Mouse (Mus musculus) cortical plate, adult 2 months (tissue): ENCODE results near the gene Srgap1.

ENCODE experiments used
- CTCF ChIP-seq: fragments of 200-500 bp; IDR thresholded peaks from 2 replicates; pipeline ENCODE4 v1.5.1; 2011; ENCODE audit warnings: mild to moderate bottlenecking, control low read depth, low read length; ENCODE audit not compliant: insufficient read depth; ENCODE audit errors: extremely low read depth
- POLR2A ChIP-seq: fragments of 200-500 bp; IDR thresholded peaks from 2 replicates; pipeline ENCODE4 v1.6.1; 2011; ENCODE audit warnings: mild to moderate bottlenecking, low read length, control low read depth; ENCODE audit not compliant: insufficient read depth; ENCODE audit errors: extremely low read depth

GRCm38 (mm10) chr10:122018594-122019048 lies 28.5 kb downstream of the Srgap1 start:
- TF ChIP-seq CTCF (no peak), POLR2A (no peak)
